Mouse (Mus musculus) E14TG2a.4 (cell line): ENCODE measurements around the gene Aoc1.

Experiments used
- CTCF ChIP-seq: conservative IDR thresholded peaks from 2 replicates; pipeline ENCODE4 v1.5.1; 2014; ENCODE audit warnings: low read length
- NANOG ChIP-seq: IDR thresholded peaks from 2 replicates; pipeline ENCODE4 v1.6.1; 2014; ENCODE audit warnings: borderline replicate concordance, low read length, mixed read lengths
- POU5F1 ChIP-seq: IDR thresholded peaks from 2 replicates; pipeline ENCODE4 v1.6.1; 2014; ENCODE audit warnings: low read length, borderline replicate concordance

- no peak for TF ChIP-seq NANOG
- no peak for TF ChIP-seq CTCF
- no peak for TF ChIP-seq POU5F1
These were observed 9.9 kb upstream of the Aoc1 start for GRCm38 (mm10) chr6:48862816-48863215.
